Mouse (Mus musculus) megakaryocyte, embryonic 14.5 days (primary cell): Measurements from ENCODE around the gene Galnt6.

Experiments
- FLI1 ChIP-seq: IDR thresholded peaks from 2 replicates; pipeline ENCODE4 v1.6.1; 2012; ENCODE audit warnings: low read length, inconsistent platforms, mixed read lengths
- GATA1 ChIP-seq: IDR thresholded peaks from 3 replicates; pipeline ENCODE4 v1.6.1; 2012; ENCODE audit warnings: mixed read lengths, low read length, inconsistent platforms, borderline replicate concordance

DNA sequence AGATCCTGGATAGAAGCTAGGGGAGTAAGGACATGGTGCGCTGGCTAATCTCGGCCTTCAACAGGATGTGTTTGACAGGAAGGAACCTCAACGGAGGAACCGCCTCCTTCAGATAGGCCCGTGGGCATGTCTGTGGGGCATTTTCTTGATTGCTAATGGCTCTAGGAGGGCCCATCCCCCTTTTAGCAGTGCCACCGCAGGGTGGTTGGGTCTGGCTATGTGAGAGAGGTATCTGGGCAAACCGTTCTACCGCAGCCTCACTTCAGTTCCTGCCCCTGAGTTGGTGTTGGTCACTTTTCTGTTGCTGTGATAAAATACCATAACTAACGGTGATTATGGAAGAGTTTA lies 6.8 kb upstream of the Galnt6 start:
- TF ChIP-seq FLI1 (no peak), GATA1 (no peak)
